Mouse (Mus musculus): ENCODE data around the gene Adprhl2. TPM values are rescaled to one million over a fixed set of nuclear protein-coding genes. Genes with fewer than 3 reads are reported as not detected.

Adprhl2 gene
- polyA plus RNA-seq, 1 experiment from 2014 or later, result 62.2 TPM

DNA sequence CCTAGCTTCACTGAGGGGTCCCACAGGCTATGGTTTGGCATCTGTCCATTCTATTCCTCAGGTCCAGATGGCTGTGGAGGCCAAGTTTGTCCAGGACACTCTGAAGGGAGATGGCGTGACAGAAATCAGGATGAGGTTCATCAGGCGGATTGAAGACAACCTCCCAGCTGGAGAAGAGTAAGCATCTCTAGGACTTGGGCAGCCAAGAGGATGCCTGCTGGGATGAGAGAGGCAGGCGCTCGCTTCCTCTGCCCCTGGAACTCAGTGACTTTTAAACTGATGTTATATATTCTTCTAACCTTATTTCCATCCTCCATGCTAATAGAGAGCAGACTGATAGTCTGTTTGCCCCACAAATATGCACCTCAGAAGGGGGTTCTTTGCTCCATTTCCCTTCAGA, 46.4 kb downstream of the Adprhl2 start:
- 91% methylated on average over 4 of the region's 4 CpGs for WGBS
- no peak overlapping the region for H3K27ac ChIP-seq (ENCODE audit: low read depth, low read length)
- no peaks in the 10 kb centered on the region; the same call in 1 of the 2 replicates for H3K4me1 ChIP-seq (replicated peaks; ENCODE audit: control insufficient read depth, insufficient read depth, low read length)
- no peaks in the 10 kb centered on the region for H3K27me3 ChIP-seq (replicated peaks; ENCODE audit: control insufficient read depth, insufficient read depth, low read length)
- no peak overlapping the region for H3K4me3 ChIP-seq (ENCODE audit: low read depth, low read length)
- no peak overlapping the region for H3K4me2 ChIP-seq
- H3K36me3 ChIP-seq (ENCODE audit: control insufficient read depth, insufficient read depth, low read length), result peaks cover 9% of the 10 kb centered on the region; the same call in 1 of the 2 replicates
- no peak for ATAC-seq (replicated peaks; ENCODE audit: low FRiP score)
- no peaks in the 10 kb centered on the region for H3K9me3 ChIP-seq (ENCODE audit: control insufficient read depth, low read length)
- no peak for DNase-seq (ENCODE audit: low spot score)
- no peak overlapping the region for H3K9ac ChIP-seq (ENCODE audit: low read depth, low read length)

GRCm38 (mm10) chr4:126273753-126274152, 47.8 kb downstream of the Adprhl2 start:
- H3K9me3 ChIP-seq (ENCODE audit: control insufficient read depth, low read length), result no peaks in the 10 kb centered on the region
- H3K36me3 ChIP-seq (ENCODE audit: control insufficient read depth, insufficient read depth, low read length), result peaks cover 9% of the 10 kb centered on the region; the same call in 1 of the 2 replicates

DNA sequence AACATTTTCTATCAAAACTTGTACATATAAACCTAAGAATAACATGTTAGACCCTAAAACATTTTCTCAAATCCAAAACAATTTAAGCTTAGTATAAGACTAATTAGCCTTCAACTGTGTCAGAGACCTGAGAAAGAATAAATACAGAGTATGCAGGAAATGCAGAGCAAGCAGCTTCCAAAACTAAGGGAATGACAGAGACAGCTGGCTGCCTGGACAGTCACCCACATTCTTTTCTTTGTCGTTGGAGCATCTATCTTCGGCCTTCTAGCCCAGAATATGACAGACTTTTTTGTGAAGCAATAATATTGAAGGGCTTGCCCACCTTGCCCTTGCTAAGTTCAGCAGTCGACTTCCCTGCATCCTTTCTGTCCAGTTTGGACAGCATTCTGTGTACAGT, 52.2 kb downstream of the Adprhl2 start:
- Histone ChIP-seq H3K4me1 (replicated peaks; ENCODE audit: control insufficient read depth, insufficient read depth, low read length) (no peaks in the 10 kb centered on the region), H3K9me3 (ENCODE audit: control insufficient read depth, low read length) (no peaks in the 10 kb centered on the region), H3K4me3 (ENCODE audit: low read depth, low read length) (no peak overlapping the region), H3K27me3 (replicated peaks; ENCODE audit: control insufficient read depth, insufficient read depth, low read length) (no peaks in the 10 kb centered on the region), H3K36me3 (ENCODE audit: control insufficient read depth, insufficient read depth, low read length) (peaks cover 7% of the 10 kb centered on the region; the same call in 1 of the 2 replicates), H3K9ac (ENCODE audit: low read depth, low read length) (no peak overlapping the region), H3K4me2 (no peak overlapping the region), H3K27ac (ENCODE audit: low read depth, low read length) (no peak overlapping the region)
- no peak for ATAC-seq (replicated peaks; ENCODE audit: low FRiP score)
- 76% methylated on average over 3 of the region's 3 CpGs for WGBS
- DNase-seq (ENCODE audit: low spot score), result no peak

More at GRCm38 (mm10) chr4:126273753-126274152, 47.8 kb downstream of the Adprhl2 start:
- Histone ChIP-seq H3K27ac (ENCODE audit: low read depth, low read length) (no peak overlapping the region), H3K27me3 (replicated peaks; ENCODE audit: control insufficient read depth, insufficient read depth, low read length) (no peaks in the 10 kb centered on the region), H3K4me3 (ENCODE audit: low read depth, low read length) (no peak overlapping the region), H3K4me1 (replicated peaks; ENCODE audit: control insufficient read depth, insufficient read depth, low read length) (no peaks in the 10 kb centered on the region; the same call in 1 of the 2 replicates), H3K4me2 (no peak overlapping the region), H3K9ac (ENCODE audit: low read depth, low read length) (no peak overlapping the region)
- DNase-seq (ENCODE audit: low spot score) (no peak), ATAC-seq (replicated peaks; ENCODE audit: low FRiP score) (no peak)
- WGBS, result 84% methylated on average over 13 of the region's 13 CpGs

Other genes with a start within 250 kb of the Adprhl2 start
- 46.6 and 53.3 TPM in 2 replicates for gene Lsm10, start 225.1 kb downstream of the Adprhl2 start, polyA plus RNA-seq (2014; fragmentation: Nextera tagmentation; extraction: Ambion mirVana)
- 24.4 and 26.7 TPM in 2 replicates for gene Stk40, start 217.7 kb downstream of the Adprhl2 start, polyA plus RNA-seq (2014; fragmentation: Nextera tagmentation; extraction: Ambion mirVana)
- 25.3 and 28.1 TPM in 2 replicates for gene Eva1b, start 174.0 kb downstream of the Adprhl2 start, polyA plus RNA-seq (2014; fragmentation: Nextera tagmentation; extraction: Ambion mirVana)
- 2.3 TPM in 2 replicates for gene Sh3d21, start 158.2 kb downstream of the Adprhl2 start, polyA plus RNA-seq (2014; fragmentation: Nextera tagmentation; extraction: Ambion mirVana)
- gene Thrap3, start 118.9 kb downstream of the Adprhl2 start, polyA plus RNA-seq (2014; fragmentation: Nextera tagmentation; extraction: Ambion mirVana), result 199 and 207 TPM in 2 replicates
- 26.5 and 28.9 TPM in 2 replicates for gene Map7d1, start 65.4 kb downstream of the Adprhl2 start, polyA plus RNA-seq (2014; fragmentation: Nextera tagmentation; extraction: Ambion mirVana)
- gene Trappc3, start 59.4 kb downstream of the Adprhl2 start, polyA plus RNA-seq (2014; fragmentation: Nextera tagmentation; extraction: Ambion mirVana), result 20.6 and 26.8 TPM in 2 replicates
- gene Col8a2, start 34.9 kb downstream of the Adprhl2 start, polyA plus RNA-seq (2014; fragmentation: Nextera tagmentation; extraction: Ambion mirVana), result 1.9 and 2.2 TPM in 2 replicates
- gene Tekt2, start 4.0 kb upstream of the Adprhl2 start, polyA plus RNA-seq (2014; fragmentation: Nextera tagmentation; extraction: Ambion mirVana), result 0.71 and 1.7 TPM in 2 replicates
- gene Ago3, start 107.9 kb upstream of the Adprhl2 start, polyA plus RNA-seq (2014; fragmentation: Nextera tagmentation; extraction: Ambion mirVana), result 9.2 and 15.2 TPM in 2 replicates
- gene Ago1, start 146.9 kb upstream of the Adprhl2 start, polyA plus RNA-seq (2014; fragmentation: Nextera tagmentation; extraction: Ambion mirVana), result 4.1 and 4.9 TPM in 2 replicates
- gene Ago4, start 211.8 kb upstream of the Adprhl2 start, polyA plus RNA-seq (2014; fragmentation: Nextera tagmentation; extraction: Ambion mirVana), result 0.29 and 0.30 TPM in 2 replicates
- gene Clspn, start 235.2 kb upstream of the Adprhl2 start, polyA plus RNA-seq (2014; fragmentation: Nextera tagmentation; extraction: Ambion mirVana), result 43.5 and 51.6 TPM in 2 replicates